Mouse (Mus musculus) CH12.LX (cell line): ENCODE results near the gene Galk1. TPM values are rescaled to one million over a fixed set of nuclear protein-coding genes. Genes with fewer than 3 reads are reported as not detected.
"Not testable (repeated sequence)": the region's sequence is repeated elsewhere in the genome, so short reads cannot be mapped to it uniquely, and the experiment has no call there.

Source experiments
- DNase-seq: peaks from one replicate; pipeline ENCODE4 v3.0.0-alpha.2; 2013; ENCODE audit errors: extremely low read depth
- H3K27ac ChIP-seq: 2 replicates; pipeline ENCODE4 v1.5.1; 2012; ENCODE audit warnings: low read depth, mild to moderate bottlenecking, control low read depth, moderate library complexity; ENCODE audit not compliant: insufficient read depth
- H3K27me3 ChIP-seq: replicated peaks from 2 replicates; pipeline ENCODE3; 2012; ENCODE audit warnings: inconsistent platforms
- H3K36me3 ChIP-seq, 2 experiments: replicated peaks in 1 of 2; 2 replicates each; pipeline versions ENCODE3 to v1.6.1; 2012; ENCODE audit warnings: inconsistent platforms in 1 of 2, low read length in 1 of 2, mild to moderate bottlenecking in 1 of 2, mixed read lengths in 1 of 2, moderate library complexity in 1 of 2; ENCODE audit not compliant: control insufficient read depth in 1 of 2, insufficient read depth in 1 of 2
- H3K4me1 ChIP-seq, 2 experiments: 2 replicates each; pipeline ENCODE4 v1.6.1; 2012; ENCODE audit warnings: inconsistent platforms in 1 of 2, moderate library complexity in 1 of 2; ENCODE audit not compliant: insufficient read depth in 2 of 2, control insufficient read depth in 1 of 2
- H3K4me2 ChIP-seq: 2 replicates; pipeline ENCODE4 v1.6.1; 2012; ENCODE audit warnings: low read depth, mild to moderate bottlenecking, control low read depth; ENCODE audit not compliant: poor library complexity, insufficient read depth, severe bottlenecking
- H3K4me3 ChIP-seq, 3 experiments: fragments of 150-350 bp in 1 of 3; sonication (generic) in 1 of 3; replicated peaks in 1 of 3; 2 replicates each; pipeline versions ENCODE3 to v1.5.1; 2011 to 2012; ENCODE audit warnings: low read depth in 2 of 3, low read length in 2 of 3, mild to moderate bottlenecking in 2 of 3, moderate library complexity in 2 of 3, control low read depth in 1 of 3, improper control_type of control experiment in 1 of 3, inconsistent platforms in 1 of 3, mixed read lengths in 1 of 3; ENCODE audit not compliant: poor library complexity in 1 of 3
- H3K79me2 ChIP-seq: replicated peaks from 2 replicates; pipeline ENCODE4 v1.6.1; 2012; ENCODE audit warnings: mild to moderate bottlenecking, moderate library complexity; ENCODE audit not compliant: control insufficient read depth, poor library complexity, insufficient read depth, severe bottlenecking; ENCODE audit errors: extremely low read depth
- H3K9ac ChIP-seq: 2 replicates; pipeline ENCODE4 v1.6.1; 2012; ENCODE audit warnings: low read depth, mild to moderate bottlenecking, control low read depth, moderate library complexity; ENCODE audit not compliant: insufficient read depth
- H3K9me3 ChIP-seq: replicated peaks from 2 replicates; pipeline ENCODE3; 2012; ENCODE audit warnings: low read length, inconsistent platforms, mixed read lengths
- CHD2 ChIP-seq: IDR thresholded peaks from 2 replicates; pipeline ENCODE4 v1.6.1; 2011; ENCODE audit warnings: low read length, improper control_type of control experiment
- CTCF ChIP-seq, 2 experiments: IDR thresholded peaks in 1 of 2; conservative IDR thresholded peaks in 1 of 2; 2 replicates each; pipeline ENCODE4 v1.5.1; 2011 to 2012; ENCODE audit warnings: low read depth in 2 of 2, low read length in 2 of 2, improper control_type of control experiment in 1 of 2, inconsistent platforms in 1 of 2, mild to moderate bottlenecking in 1 of 2, moderate library complexity in 1 of 2
- EP300 ChIP-seq: IDR thresholded peaks from 2 replicates; pipeline ENCODE4 v1.6.1; 2011; ENCODE audit warnings: low read length, improper control_type of control experiment
- MAZ ChIP-seq: IDR thresholded peaks from 2 replicates; pipeline ENCODE4 v1.6.1; 2012; ENCODE audit warnings: low read depth, mild to moderate bottlenecking, inconsistent platforms, low read length, improper control_type of control experiment, moderate library complexity
- NELFE ChIP-seq: IDR thresholded peaks from 2 replicates; pipeline ENCODE4 v1.6.1; 2011; ENCODE audit warnings: low read depth, low read length, improper control_type of control experiment
- RAD21 ChIP-seq: IDR thresholded peaks from 2 replicates; pipeline ENCODE4 v1.6.1; 2011; ENCODE audit warnings: low read depth, mild to moderate bottlenecking, low read length, improper control_type of control experiment, moderate library complexity
- RCOR1 ChIP-seq: conservative IDR thresholded peaks from 2 replicates; pipeline ENCODE4 v1.6.1; 2012; ENCODE audit warnings: low read depth, mild to moderate bottlenecking, inconsistent platforms, low read length, improper control_type of control experiment
- TBP ChIP-seq: conservative IDR thresholded peaks from 2 replicates; pipeline ENCODE4 v1.6.1; 2011; ENCODE audit warnings: low read depth, low read length, improper control_type of control experiment
- UBTF ChIP-seq: IDR thresholded peaks from 2 replicates; pipeline ENCODE4 v1.6.1; 2012; ENCODE audit warnings: low read depth, mild to moderate bottlenecking, inconsistent platforms, low read length, improper control_type of control experiment, moderate library complexity
- USF1 ChIP-seq: IDR thresholded peaks from 2 replicates; pipeline ENCODE4 v1.6.1; 2014; ENCODE audit warnings: low read depth, mild to moderate bottlenecking, inconsistent platforms, low read length, improper control_type of control experiment
- ZC3H11A ChIP-seq: IDR thresholded peaks from 2 replicates; pipeline ENCODE4 v1.6.1; 2012; ENCODE audit warnings: low read depth, mild to moderate bottlenecking, inconsistent platforms, low read length, improper control_type of control experiment
- dilution Hi-C: fragments of 300-500 bp; cut with MboI; formaldehyde crosslinking; loops from 2 replicates; pipeline ENCODE4 v1.14.3; 2020; ENCODE audit warnings: low sequenced_read_pairs; ENCODE audit not compliant: extremely low pct_unique_long_range_greater_than_20kb, extremely low pct_ligation_motif_present
- in situ Hi-C: fragments of 300-500 bp; cut with MboI; formaldehyde crosslinking; loops from 3 replicates; pipeline ENCODE4 v1.14.3; 2019; ENCODE audit warnings: low sequenced_read_pairs, low pct_ligation_motif_present, low pct_unique_long_range_greater_than_20kb, mixed read lengths
- polyA plus RNA-seq: library from polyadenylated mRNA; unstranded; fragments of >175 nt; gene quantifications from 2 replicates; pipeline ENCODE4 v1.2.1, GENCODE M21; 2012; ENCODE audit warnings: low read depth; ENCODE audit not compliant: insufficient read length
- total RNA-seq, 2 experiments: library from RNA; depleted of rRNA; stranded (reverse); fragments of 300-350 nt in 1 of 2; fragments of >200 nt in 1 of 2; gene quantifications; 2 replicates each; pipeline ENCODE4 v1.2.3; 2012 to 2014

Galk1 gene
- total and polyA plus RNA-seq, 3 experiments: 263 to 413 (median 293) TPM

DNA sequence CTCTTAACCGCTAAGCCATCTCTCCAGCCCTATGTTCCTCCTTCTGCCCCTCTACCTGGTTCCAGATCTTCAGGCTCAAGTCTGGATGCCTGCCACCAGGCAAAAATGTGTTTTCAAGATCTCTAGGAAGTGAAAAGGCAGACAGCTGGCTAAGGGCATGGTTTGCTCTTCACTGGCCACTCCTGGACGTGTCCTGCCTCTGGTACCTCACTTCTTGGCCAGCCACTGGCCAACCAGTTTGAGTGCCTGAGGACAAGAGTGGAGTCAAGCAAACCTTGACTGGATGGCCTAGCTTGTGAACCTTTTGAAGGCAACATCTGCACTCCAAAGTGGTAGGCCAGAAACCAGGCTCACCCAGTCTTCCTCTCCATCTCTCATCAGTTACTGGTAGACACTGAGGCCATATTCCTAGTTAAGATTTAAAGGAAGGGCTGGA, 7.5 kb upstream of the Galk1 start:
- no peak overlapping the region for H3K9ac ChIP-seq
- H3K4me3 ChIP-seq: no peak overlapping the region
- no peaks in the 10 kb centered on the region for H3K27me3 ChIP-seq
- H3K9me3 ChIP-seq: no peaks in the 10 kb centered on the region
- TF ChIP-seq EP300: no peak
- 0 out of 2 replicates have a peak, but pooled peaks have one; percentile 43 for TF ChIP-seq MAZ
- peaks cover 11% of the 10 kb centered on the region for H3K79me2 ChIP-seq
- DNase-seq: no peak
- dilution Hi-C loops: no loop called here
- peak overlapping the region; percentile 1; the same call in 1 of the 2 replicates for H3K27ac ChIP-seq
- peaks cover 17 to 23% of the 10 kb centered on the region in 2 experiments for H3K36me3 ChIP-seq
- no peak overlapping the region for H3K4me2 ChIP-seq
- in situ Hi-C loops: loop anchor here (25.0 kb wide), 1 partner anchor 408 kb away; the partner anchor contains the start of genes Gga3, Mif4gd and Mrps7
- peaks cover 0 to 17% of the 10 kb centered on the region in 2 experiments; a peak in 2 of 4 replicates for H3K4me1 ChIP-seq

DNA sequence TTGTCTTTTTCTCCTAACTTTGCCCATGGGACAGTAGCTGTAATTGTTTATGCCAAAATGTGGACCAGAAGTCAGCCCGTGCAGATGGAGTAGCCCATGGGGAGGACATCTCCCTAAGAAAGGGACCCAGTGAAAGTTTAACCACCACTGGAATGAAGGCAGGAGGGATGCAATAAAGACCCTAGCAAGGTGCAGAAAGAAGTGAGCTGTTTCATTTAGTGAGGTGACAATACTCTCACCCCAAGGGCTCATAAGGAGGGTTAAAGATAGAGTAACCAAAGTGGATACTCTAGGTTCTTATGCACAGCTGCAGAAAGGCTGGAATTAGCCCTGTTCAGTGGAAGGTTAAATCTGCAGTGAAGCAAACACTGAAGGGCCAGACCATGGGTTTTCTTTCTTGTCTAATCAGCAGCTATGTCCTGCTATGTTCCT, 6.9 kb upstream of the Galk1 start:
- H3K79me2 ChIP-seq: peaks cover 11% of the 10 kb centered on the region
- no peaks in the 10 kb centered on the region for H3K9me3 ChIP-seq
- DNase-seq: no peak
- dilution Hi-C loops (no loop called here), in situ Hi-C loops (loop anchor here (25.0 kb wide), 1 partner anchor 407 kb away; the partner anchor contains the start of genes Gga3, Mif4gd and Mrps7)
- peaks cover 0 to 21% of the 10 kb centered on the region in 2 experiments; a peak in 2 of 4 replicates for H3K4me1 ChIP-seq
- H3K9ac ChIP-seq: no peak overlapping the region
- TF ChIP-seq TBP (no peak), USF1 (no peak), CHD2 (no peak), RCOR1 (no peak), CTCF (conservative IDR thresholded peaks at IDR 0.05 in 1 of 2, IDR thresholded peaks at IDR 0.05 in 1 of 2; ENCODE audit: low read depth in 2 of 2, low read length in 2 of 2) (no peak), MAZ (no peak), ZC3H11A (no peak), NELFE (no peak), UBTF (no peak), RAD21 (no peak)
- H3K27me3 ChIP-seq: no peaks in the 10 kb centered on the region
- no peak overlapping the region for H3K27ac ChIP-seq
- H3K4me3 ChIP-seq: no peak overlapping the region
- no peak overlapping the region for H3K4me2 ChIP-seq
- H3K36me3 ChIP-seq: peaks cover 17 to 23% of the 10 kb centered on the region in 2 experiments

DNA sequence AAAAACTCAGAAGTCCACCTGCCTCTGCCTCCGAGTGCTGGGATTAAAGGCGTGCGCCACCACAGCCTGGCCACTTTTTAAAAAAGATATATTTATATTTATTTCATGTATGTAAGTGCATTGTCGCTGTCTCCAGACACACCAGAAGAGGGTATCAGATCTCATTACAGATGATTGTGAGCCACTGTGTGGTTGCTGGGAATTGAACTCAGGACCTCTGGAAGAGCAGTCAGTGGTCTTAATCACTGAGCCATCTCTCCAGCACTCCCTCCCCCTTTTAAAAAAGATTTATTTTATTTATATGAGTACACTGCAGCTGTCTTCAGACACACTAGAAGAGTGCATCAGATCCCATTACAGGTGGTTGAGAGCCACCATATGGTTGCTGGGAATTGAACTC, 6.3 kb upstream of the Galk1 start:
- dilution Hi-C loops, H3K27me3 ChIP-seq, H3K9ac ChIP-seq, H3K79me2 ChIP-seq, DNase-seq, H3K4me3 ChIP-seq, H3K4me2 ChIP-seq, H3K27ac ChIP-seq, H3K9me3 ChIP-seq: not testable (repeated sequence)
- Histone ChIP-seq H3K36me3 (peaks cover 17 to 23% of the 10 kb centered on the region in 2 experiments), H3K4me1 (peaks cover 0 to 24% of the 10 kb centered on the region in 2 experiments; a peak in 2 of 4 replicates)
- in situ Hi-C loops: loop anchor here (25.0 kb wide), 1 partner anchor 407 kb away; the partner anchor contains the start of genes Gga3, Mif4gd and Mrps7
